ENCODE assay signal across 20 mouse cellular contexts in the genomic region with DNA sequence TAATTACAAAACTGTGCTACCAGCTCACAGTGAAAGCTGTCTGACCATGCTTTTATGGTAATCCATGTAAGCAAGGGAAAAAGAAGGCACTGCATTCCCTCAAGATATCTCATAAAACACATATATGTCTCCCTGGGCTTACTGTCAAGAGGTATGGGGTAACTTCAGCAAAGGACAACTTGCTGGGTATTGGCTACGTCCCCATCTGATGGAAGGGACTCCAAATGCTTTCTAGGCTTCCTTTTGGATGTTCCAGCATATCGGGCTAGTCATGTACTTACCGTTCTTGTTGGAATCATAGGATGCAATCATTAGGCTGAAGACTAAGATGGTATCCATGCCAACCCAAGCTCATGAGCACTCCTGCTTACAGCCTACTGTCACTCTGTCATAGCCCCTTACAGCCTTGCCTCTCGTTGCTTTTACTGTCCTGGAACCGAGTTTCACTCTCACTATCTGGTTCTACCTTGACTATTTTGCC. TPM values are rescaled to one million over a fixed set of nuclear protein-coding genes. Genes with fewer than 3 reads are reported as not detected.
"Had no signal": no experiment of that assay in that cellular context is flagged by ENCODE, and none has a peak within 500 bp of the region (broad histone marks: within the 10 kb centered on the region; RNA-seq: fewer than 3 reads in every experiment).

A gene (minus strand): TSS at position 431 of the 481 bp plus-strand sequence.

- H3K27ac ChIP-seq: kidney, postnatal 0 days; liver, embryonic 13.5 days; midbrain, embryonic 10.5 days; midbrain, embryonic 13.5 days had no signal

- H3K4me1 ChIP-seq: liver, embryonic 13.5 days had no signal

- DNase-seq: kidney, adult 11 months; kidney, postnatal 25 days; layer of hippocampus, postnatal 36 days; liver, embryonic 13.5 days; lung, embryonic 14.5 days; thymus, postnatal 36 days had no signal

- H3K4me2 ChIP-seq: lung, embryonic 14.5 days had no signal

- H3K27me3 ChIP-seq: liver, embryonic 13.5 days; midbrain, embryonic 13.5 days had no signal

- H3K36me3 ChIP-seq: liver, embryonic 13.5 days; midbrain, embryonic 10.5 days; midbrain, embryonic 13.5 days had no signal

- ATAC-seq: lung, postnatal 0 days; midbrain, embryonic 13.5 days; midbrain, embryonic 16.5 days had no signal

- H3K9me3 ChIP-seq: liver, embryonic 13.5 days; megakaryocyte, embryonic 14.5 days; midbrain, embryonic 10.5 days; midbrain, embryonic 13.5 days had no signal

- H3K4me3 ChIP-seq: left cerebral cortex, adult 2 months; liver, embryonic 13.5 days; megakaryocyte, embryonic 14.5 days; midbrain, embryonic 10.5 days; midbrain, embryonic 13.5 days had no signal

- H3K9ac ChIP-seq: liver, embryonic 13.5 days; lung, embryonic 14.5 days; midbrain, embryonic 13.5 days had no signal

RNA-seq across cellular contexts. Expression of the gene that starts here (rescaled TPM):
- polyA plus RNA-seq: kidney, embryonic 14.5 days; kidney, postnatal 0 days; limb, embryonic 11.5 days; limb, embryonic 14.5 days; liver, embryonic 13.5 days; liver, embryonic 16.5 days; lung, embryonic 14.5 days; lung, postnatal 0 days; midbrain, embryonic 10.5 days; neural tube, embryonic 11.5 days; stomach, embryonic 14.5 days; urinary bladder, adult 2 months had no signal
